Mouse (Mus musculus) myocyte (in vitro differentiated cells): Measurements from ENCODE around the gene Loxl4. TPM values are rescaled to one million over a fixed set of nuclear protein-coding genes. Genes with fewer than 3 reads are reported as not detected.

Experiments used
- H3K27me3 ChIP-seq: one replicate; pipeline ENCODE4 v1.6.1; 2011; ENCODE audit not compliant: control insufficient read depth, insufficient read depth, insufficient read length
- H3K36me3 ChIP-seq: one replicate; pipeline ENCODE4 v1.6.1; 2011; ENCODE audit not compliant: control insufficient read depth, insufficient read depth
- H3K4me2 ChIP-seq: one replicate; pipeline ENCODE4 v1.6.1; 2011; ENCODE audit warnings: low read depth, control low read depth
- H3K4me3 ChIP-seq: one replicate; pipeline ENCODE4 v1.5.1; 2011; ENCODE audit warnings: mild to moderate bottlenecking, control low read depth, moderate library complexity
- H3K79me2 ChIP-seq: one replicate; pipeline ENCODE4 v1.6.1; 2011; ENCODE audit not compliant: control insufficient read depth, insufficient read depth
- H3ac ChIP-seq: one replicate; pipeline ENCODE4 v1.6.1; 2011; ENCODE audit not compliant: control insufficient read depth, insufficient read length
- CEBPB ChIP-seq: IDR thresholded peaks from 2 replicates; pipeline ENCODE4 v1.6.1; 2011; ENCODE audit warnings: mild to moderate bottlenecking, moderate library complexity; ENCODE audit not compliant: poor library complexity, insufficient read depth, severe bottlenecking
- E2F4 ChIP-seq: IDR thresholded peaks from one replicate; pipeline ENCODE4 v1.6.1; 2011; ENCODE audit warnings: mild to moderate bottlenecking, control low read depth, moderate library complexity; ENCODE audit not compliant: insufficient read depth
- MAX ChIP-seq: IDR thresholded peaks from one replicate; pipeline ENCODE4 v1.6.1; 2011; ENCODE audit warnings: low read depth, mild to moderate bottlenecking, control low read depth
- MYOD1 ChIP-seq, 3 experiments: IDR thresholded peaks; one replicate each; pipeline ENCODE4 v1.6.1; 2011; ENCODE audit warnings: control low read depth in 2 of 3, low read depth in 2 of 3, mild to moderate bottlenecking in 2 of 3, moderate library complexity in 1 of 3; ENCODE audit not compliant: insufficient read length in 2 of 3, control insufficient read depth in 1 of 3
- MYOG ChIP-seq, 3 experiments: IDR thresholded peaks; one replicate each; pipeline ENCODE4 v1.6.1; 2011; ENCODE audit warnings: control low read depth in 2 of 3, low read depth in 2 of 3, mild to moderate bottlenecking in 2 of 3; ENCODE audit not compliant: insufficient read length in 2 of 3, control insufficient read depth in 1 of 3, insufficient read depth in 1 of 3
- POLR2A ChIP-seq: IDR thresholded peaks from one replicate; pipeline ENCODE4 v1.6.1; 2011; ENCODE audit warnings: low read depth, mild to moderate bottlenecking, control low read depth, moderate library complexity; ENCODE audit not compliant: insufficient read length
- POLR2AphosphoS2 ChIP-seq: IDR thresholded peaks from one replicate; pipeline ENCODE4 v1.6.1; 2011; ENCODE audit warnings: low read depth, control low read depth; ENCODE audit not compliant: insufficient read length
- REST ChIP-seq: IDR thresholded peaks from one replicate; pipeline ENCODE4 v1.6.1; 2011; ENCODE audit warnings: mild to moderate bottlenecking, control low read depth, moderate library complexity; ENCODE audit not compliant: insufficient read depth, insufficient read length
- SRF ChIP-seq: IDR thresholded peaks from one replicate; pipeline ENCODE4 v1.6.1; 2011; ENCODE audit warnings: low read depth; ENCODE audit not compliant: control insufficient read depth, insufficient read length
- TCF12 ChIP-seq: IDR thresholded peaks from one replicate; pipeline ENCODE4 v1.6.1; 2011; ENCODE audit warnings: mild to moderate bottlenecking, control low read depth; ENCODE audit not compliant: poor library complexity, insufficient read depth, severe bottlenecking
- TCF3 ChIP-seq: IDR thresholded peaks from one replicate; pipeline ENCODE4 v1.6.1; 2011; ENCODE audit warnings: low read depth, control low read depth; ENCODE audit not compliant: insufficient read length
- USF1 ChIP-seq: IDR thresholded peaks from one replicate; pipeline ENCODE4 v1.6.1; 2011; ENCODE audit warnings: low read depth, mild to moderate bottlenecking, control low read depth, moderate library complexity
- polyA plus RNA-seq: library from polyadenylated mRNA; unstranded; fragments of >200 nt; fragmentation: generic; extraction: Trizol; gene quantifications from one replicate; pipeline ENCODE4 v1.2.1, GENCODE M21; 2012; ENCODE audit warnings: missing spikeins

Loxl4 gene
- polyA plus RNA-seq, 1 experiment: 4.9 TPM

DNA sequence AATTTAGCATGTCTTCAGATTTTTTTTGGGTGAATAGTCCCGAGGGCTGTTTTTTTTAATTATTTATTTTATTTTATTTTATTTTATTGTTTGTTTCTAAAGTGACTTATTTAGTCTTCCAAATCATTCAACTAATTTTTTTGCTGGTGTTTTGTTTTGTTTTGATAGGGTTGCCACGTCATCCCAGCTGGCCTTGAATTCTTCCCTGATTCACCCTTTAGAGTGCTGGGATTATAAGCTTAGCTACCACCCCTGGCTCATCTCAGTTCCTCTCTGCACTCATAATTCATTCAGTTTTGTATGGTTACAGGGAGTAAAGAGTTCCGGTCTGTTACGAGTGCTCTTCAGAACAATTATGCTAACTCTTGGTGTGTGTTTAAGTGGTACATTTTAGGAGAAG is 34.0 kb downstream of the Loxl4 start:
- H3K4me3 ChIP-seq: no peak overlapping the region
- H3K36me3 ChIP-seq: no peaks in the 10 kb centered on the region
- TF ChIP-seq E2F4: no peak
- no peak for TF ChIP-seq TCF12
- TF ChIP-seq REST: no peak
- no peak for TF ChIP-seq MAX
- no peak for TF ChIP-seq CEBPB
- no peak for TF ChIP-seq TCF3
- no peak for TF ChIP-seq MYOG (IDR thresholded peaks at IDR 0.05; ENCODE audit: control insufficient read depth in 1 of 3, insufficient read depth in 1 of 3, insufficient read length in 2 of 3, low read depth in 2 of 3)
- no peak for TF ChIP-seq USF1
- TF ChIP-seq MYOD1 (IDR thresholded peaks at IDR 0.05; ENCODE audit: control insufficient read depth in 1 of 3, insufficient read length in 2 of 3, low read depth in 2 of 3): no peak
- TF ChIP-seq SRF: no peak
- no peaks in the 10 kb centered on the region for H3K27me3 ChIP-seq
- H3ac ChIP-seq: no peak overlapping the region
- H3K79me2 ChIP-seq: no peaks in the 10 kb centered on the region
- no peak overlapping the region for H3K4me2 ChIP-seq

DNA sequence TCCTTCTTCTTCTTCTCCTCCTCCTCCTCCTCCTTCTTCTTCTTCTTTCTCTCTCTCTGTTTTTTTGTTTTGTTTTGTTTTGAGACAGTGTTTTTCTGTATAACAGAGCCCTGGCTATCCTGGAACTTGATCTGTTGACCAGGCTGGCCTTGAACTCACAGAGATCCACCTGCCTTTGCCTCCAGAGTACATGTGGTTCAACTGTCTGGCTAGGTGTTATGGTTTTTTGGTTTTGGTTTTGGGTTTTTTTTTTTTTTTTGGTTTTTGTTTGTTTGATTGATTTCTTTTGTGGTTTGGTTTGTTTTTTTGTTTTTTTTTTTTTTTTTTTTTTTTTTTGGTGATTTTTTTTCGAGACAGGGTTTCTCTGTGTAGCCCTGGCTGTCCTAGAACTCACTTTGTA is 35.8 kb downstream of the Loxl4 start:
- H3K4me3 ChIP-seq: no peak overlapping the region
- TF ChIP-seq POLR2A (no peak), POLR2AphosphoS2 (no peak), CEBPB (no peak), E2F4 (no peak), MYOG (IDR thresholded peaks at IDR 0.05; ENCODE audit: control insufficient read depth in 1 of 3, insufficient read depth in 1 of 3, insufficient read length in 2 of 3, low read depth in 2 of 3) (no peak), MAX (no peak), TCF12 (no peak), REST (no peak)
- no peaks in the 10 kb centered on the region for H3K27me3 ChIP-seq
- H3K79me2 ChIP-seq: no peaks in the 10 kb centered on the region
- H3K4me2 ChIP-seq: no peak overlapping the region
- H3ac ChIP-seq: no peak overlapping the region
- no peaks in the 10 kb centered on the region for H3K36me3 ChIP-seq

DNA sequence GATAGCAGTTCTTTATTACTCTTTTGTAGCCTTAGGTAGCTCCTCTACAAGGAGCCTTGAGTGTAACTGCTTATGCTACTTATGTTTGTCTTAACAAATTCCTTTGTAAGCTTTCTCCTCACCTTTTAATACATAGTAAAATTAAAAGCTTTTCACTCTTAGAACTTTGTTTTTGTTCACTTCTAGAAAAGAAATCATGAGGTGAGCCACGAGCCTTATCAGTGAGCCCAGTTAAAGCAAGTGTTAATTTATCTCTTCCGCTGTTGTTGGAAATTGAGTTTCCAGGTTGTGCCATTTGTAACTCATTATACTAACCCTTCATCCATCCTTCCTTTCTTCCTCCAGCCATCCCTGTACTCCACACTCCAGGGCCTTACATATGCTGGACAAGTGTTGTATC is 37.3 kb downstream of the Loxl4 start:
- Histone ChIP-seq H3ac (no peak overlapping the region), H3K4me3 (no peak overlapping the region), H3K27me3 (no peaks in the 10 kb centered on the region), H3K79me2 (no peaks in the 10 kb centered on the region), H3K36me3 (no peaks in the 10 kb centered on the region), H3K4me2 (no peak overlapping the region)
- TF ChIP-seq MYOD1 (IDR thresholded peaks at IDR 0.05; ENCODE audit: control insufficient read depth in 1 of 3, insufficient read length in 2 of 3, low read depth in 2 of 3) (no peak), MAX (no peak), SRF (no peak), MYOG (IDR thresholded peaks at IDR 0.05; ENCODE audit: control insufficient read depth in 1 of 3, insufficient read depth in 1 of 3, insufficient read length in 2 of 3, low read depth in 2 of 3) (no peak), REST (no peak), TCF12 (no peak), TCF3 (no peak)

DNA sequence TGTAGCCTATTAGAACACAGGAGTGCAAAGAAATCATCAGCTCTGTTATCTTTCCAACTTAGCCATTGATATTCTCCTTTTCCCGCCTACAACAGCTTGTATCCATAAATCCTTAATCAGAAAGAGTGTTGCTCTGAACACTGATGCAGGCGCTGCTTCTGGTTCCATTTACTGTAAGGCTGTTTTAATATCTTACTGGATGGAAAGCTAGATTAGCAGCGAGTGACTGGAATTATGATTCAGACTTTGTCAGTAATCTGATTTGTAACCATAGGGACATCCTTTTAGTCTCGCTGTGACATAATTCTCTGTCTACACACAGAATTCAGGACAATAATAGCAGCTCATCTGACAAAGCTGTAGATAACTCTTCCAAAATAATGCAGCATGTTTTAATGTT is 41.3 kb downstream of the Loxl4 start:
- H3K79me2 ChIP-seq: peaks cover 11% of the 10 kb centered on the region
- no peaks in the 10 kb centered on the region for H3K27me3 ChIP-seq
- H3K36me3 ChIP-seq: no peaks in the 10 kb centered on the region
- no peak overlapping the region for H3ac ChIP-seq
- TF ChIP-seq CEBPB (no peak), USF1 (no peak), TCF3 (no peak), E2F4 (no peak), MAX (no peak), POLR2A (no peak), POLR2AphosphoS2 (no peak), TCF12 (no peak), MYOD1 (IDR thresholded peaks at IDR 0.05; ENCODE audit: control insufficient read depth in 1 of 3, insufficient read length in 2 of 3, low read depth in 2 of 3) (no peak), REST (no peak), SRF (no peak), MYOG (IDR thresholded peaks at IDR 0.05; ENCODE audit: control insufficient read depth in 1 of 3, insufficient read depth in 1 of 3, insufficient read length in 2 of 3, low read depth in 2 of 3) (no peak)
- no peak overlapping the region for H3K4me2 ChIP-seq
- no peak overlapping the region for H3K4me3 ChIP-seq

DNA sequence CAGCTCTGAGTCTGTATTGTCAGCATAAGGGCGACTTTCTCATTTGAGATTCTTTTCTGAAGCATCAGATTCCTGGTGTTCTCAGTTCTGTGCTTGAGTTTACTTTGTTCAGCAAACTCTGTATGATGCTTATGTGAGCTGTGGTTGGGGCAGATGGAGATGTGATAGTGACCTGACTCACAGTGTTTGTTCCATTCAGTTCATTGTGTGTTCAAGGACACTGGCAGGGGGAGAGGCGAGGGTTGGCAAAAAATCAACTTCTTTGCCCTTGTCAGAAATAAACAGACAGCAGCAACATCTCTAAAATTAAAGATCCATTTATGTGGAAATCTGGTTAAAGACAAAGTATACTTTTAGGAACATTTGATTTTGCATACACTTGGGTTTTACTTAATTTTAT is 43.5 kb downstream of the Loxl4 start:
- no peaks in the 10 kb centered on the region for H3K36me3 ChIP-seq
- H3ac ChIP-seq: no peak overlapping the region
- TF ChIP-seq MYOD1 (IDR thresholded peaks at IDR 0.05; ENCODE audit: control insufficient read depth in 1 of 3, insufficient read length in 2 of 3, low read depth in 2 of 3) (no peak), TCF12 (no peak), POLR2AphosphoS2 (no peak), USF1 (no peak), REST (no peak), MAX (no peak), E2F4 (no peak), MYOG (IDR thresholded peaks at IDR 0.05; ENCODE audit: control insufficient read depth in 1 of 3, insufficient read depth in 1 of 3, insufficient read length in 2 of 3, low read depth in 2 of 3) (no peak), CEBPB (no peak), POLR2A (no peak), SRF (no peak), TCF3 (no peak)
- no peak overlapping the region for H3K4me3 ChIP-seq
- H3K4me2 ChIP-seq: no peak overlapping the region
- no peaks in the 10 kb centered on the region for H3K27me3 ChIP-seq
- peaks cover 11% of the 10 kb centered on the region for H3K79me2 ChIP-seq
